Mouse (Mus musculus) gastrocnemius, postnatal 25 days (tissue): Measurements from ENCODE around the gene Clic5. TPM values are rescaled to one million over a fixed set of nuclear protein-coding genes. Genes with fewer than 3 reads are reported as not detected.

Source experiments
- DNase-seq: peaks from one replicate; pipeline ENCODE4 v3.0.0; 2022
- total RNA-seq, 2 experiments: library from RNA; stranded (reverse); gene quantifications; 1 replicate in 1 of 2; 2 replicates in 1 of 2; pipeline ENCODE4 v1.2.3; 2021

Gene Clic5
- total RNA-seq, 2 experiments from 2014 or later = 137 to 153 TPM

- DNase-seq = no peak
Observed at GRCm38 (mm10) chr17:44270043-44270442, 81.7 kb downstream of the Clic5 start.

DNA sequence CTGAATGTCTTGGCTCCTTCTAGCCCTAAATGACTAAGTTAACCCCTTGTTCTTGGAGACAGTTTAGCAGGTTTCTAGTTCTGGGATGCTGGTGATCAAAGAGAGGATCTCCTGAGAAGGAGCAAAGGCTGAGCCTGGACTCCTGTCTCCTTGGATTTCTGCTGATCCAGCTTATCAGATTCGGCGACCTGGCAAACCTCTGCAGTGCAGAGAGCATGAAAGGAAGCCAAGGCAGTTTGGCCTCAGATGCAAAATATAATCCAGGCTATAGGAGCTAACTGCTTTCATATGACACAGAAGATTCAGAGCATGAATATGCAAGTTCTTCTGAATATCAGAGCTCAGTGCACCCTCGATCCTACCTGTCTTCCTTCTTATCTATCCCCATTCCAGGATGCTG, 83.0 kb downstream of the Clic5 start:
- DNase-seq = no peak

DNA sequence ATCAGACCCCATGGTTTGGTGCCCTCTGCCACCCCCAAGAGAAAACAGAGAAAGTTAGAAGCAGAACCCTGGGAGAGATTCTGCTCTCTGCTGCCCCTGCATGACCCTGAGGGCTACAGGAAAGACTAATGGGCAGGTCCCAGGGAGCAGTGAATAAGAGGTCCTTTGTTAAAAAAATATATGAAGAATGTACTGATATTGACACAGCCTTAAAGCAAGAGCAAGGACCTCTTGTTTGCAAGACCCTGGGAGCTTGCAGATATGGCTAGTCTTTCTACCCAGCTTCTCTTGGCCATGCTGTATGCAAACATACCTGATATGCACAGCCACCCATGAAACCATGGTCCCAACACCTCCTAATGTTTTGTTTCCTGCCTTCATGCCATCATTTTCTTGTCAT, 86.4 kb downstream of the Clic5 start:
- DNase-seq = no peak

DNA sequence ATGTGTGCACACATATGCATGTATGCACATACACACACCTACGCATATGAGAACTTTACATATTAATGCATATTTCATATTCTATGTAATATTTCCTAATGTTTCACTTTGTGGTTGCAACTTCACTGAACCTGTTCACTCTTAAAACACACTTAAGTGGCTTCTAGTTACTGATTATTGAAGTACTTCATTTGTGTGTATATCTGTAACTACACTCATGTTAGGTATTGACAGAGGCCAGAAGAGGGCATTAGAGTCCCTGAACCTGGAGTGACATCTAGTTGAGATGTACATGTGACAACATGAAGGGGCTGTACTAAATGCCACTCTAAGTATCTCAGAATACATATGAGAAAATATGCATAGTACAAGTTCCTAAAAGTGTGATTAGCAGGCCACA, 99.9 kb downstream of the Clic5 start:
- DNase-seq = no peak

- DNase-seq = no peak
Observed at GRCm38 (mm10) chr17:44297221-44297620, 108.8 kb downstream of the Clic5 start.

- DNase-seq = no peak
Observed at GRCm38 (mm10) chr17:44300236-44300635, 111.9 kb downstream of the Clic5 start.

- DNase-seq = no peak
Observed at GRCm38 (mm10) chr17:44300723-44301122, 112.3 kb downstream of the Clic5 start.

- no peak for DNase-seq
Observed at GRCm38 (mm10) chr17:44301224-44301811, 112.9 kb downstream of the Clic5 start.

GRCm38 (mm10) chr17:44304076-44304475, 115.7 kb downstream of the Clic5 start:
- no peak for DNase-seq

- no peak for DNase-seq
Observed at GRCm38 (mm10) chr17:44309914-44310622, 121.7 kb downstream of the Clic5 start.

DNA sequence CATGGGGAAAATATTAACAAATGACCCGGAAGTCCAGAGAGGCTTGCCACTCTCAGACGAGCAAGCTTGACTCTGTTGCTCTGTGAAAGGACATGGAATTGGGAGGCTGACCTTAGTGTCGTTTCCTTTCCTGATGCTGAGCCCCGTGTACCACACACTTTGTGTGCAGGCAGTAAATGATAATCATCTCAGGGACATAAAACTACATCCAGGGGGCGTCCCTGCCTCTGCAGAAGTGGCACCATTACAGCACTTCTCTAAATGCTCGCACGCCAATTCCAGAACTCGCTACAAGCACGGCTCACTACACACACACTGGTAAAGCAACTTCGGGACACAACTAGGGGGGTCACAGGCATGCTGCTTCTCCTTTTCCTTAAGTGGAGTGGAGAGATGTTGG, 136.9 kb downstream of the Clic5 start:
- DNase-seq = no peak

- no peak for DNase-seq
Observed at GRCm38 (mm10) chr17:44327279-44328146, 139.1 kb downstream of the Clic5 start.

DNA sequence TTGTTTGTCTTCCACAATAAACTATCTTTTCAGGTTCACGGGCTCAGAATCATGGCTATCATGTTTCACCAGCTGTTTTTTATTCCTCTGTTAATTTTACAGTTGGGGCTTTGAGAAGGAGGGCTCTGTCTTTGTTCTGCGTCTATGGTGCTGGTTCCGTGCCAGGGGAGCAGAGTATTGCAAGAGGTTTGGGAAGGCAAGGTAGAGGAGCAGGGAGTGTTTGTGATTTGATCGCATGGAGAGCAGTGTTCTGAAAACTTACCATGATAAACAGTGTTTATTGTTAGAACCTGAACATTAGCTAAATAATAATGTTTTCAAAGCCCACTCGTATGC, 139.7 kb downstream of the Clic5 start:
- DNase-seq = no peak

Other genes with a start within 250 kb of the Clic5 start
- gene Enpp5, start 109.8 kb upstream of the Clic5 start, total RNA-seq = 1 to 10 TPM; 4.1 to 6.0 TPM
- gene Enpp4, start 82.8 kb upstream of the Clic5 start, total RNA-seq = 10 to 100 TPM; 22.0 to 27.1 TPM